Mouse (Mus musculus) 3T3-L1 (cell line): ENCODE data around the gene Ifnk.
A peak's percentile ranks its signal among the peaks of the same experiment; 100 is the strongest.

Experiments used
- DNase-seq: peaks from one replicate; pipeline ENCODE4 v3.0.0-alpha.2; 2015; ENCODE audit warnings: low read depth, low spot score

Ifnk gene

GRCm38 (mm10) chr4:35138077-35138476, 13.8 kb upstream of the Ifnk start:
- no peak for DNase-seq

DNA sequence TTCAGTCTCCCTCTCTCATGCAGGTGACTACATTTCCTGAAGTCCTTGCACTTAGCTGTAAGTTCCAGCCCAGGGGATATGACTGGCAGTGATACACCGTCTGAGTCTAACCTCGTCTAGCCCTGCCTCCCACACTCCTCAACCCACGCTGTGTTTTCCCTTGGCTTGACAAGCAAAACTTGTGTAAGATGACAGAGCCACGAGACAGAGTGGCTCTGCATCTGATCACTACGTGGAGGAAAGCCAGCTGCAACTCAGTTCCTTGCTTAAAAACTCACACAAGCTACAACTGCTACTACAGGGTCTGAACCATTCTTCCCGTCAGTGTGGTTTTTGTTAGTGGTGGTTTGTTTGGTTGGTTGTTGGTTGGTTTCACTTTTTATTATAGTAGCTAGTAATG, 11.5 kb upstream of the Ifnk start:
- no peak for DNase-seq

- DNase-seq, result no peak
Observed at GRCm38 (mm10) chr4:35143472-35144102, 8.3 kb upstream of the Ifnk start.

DNA sequence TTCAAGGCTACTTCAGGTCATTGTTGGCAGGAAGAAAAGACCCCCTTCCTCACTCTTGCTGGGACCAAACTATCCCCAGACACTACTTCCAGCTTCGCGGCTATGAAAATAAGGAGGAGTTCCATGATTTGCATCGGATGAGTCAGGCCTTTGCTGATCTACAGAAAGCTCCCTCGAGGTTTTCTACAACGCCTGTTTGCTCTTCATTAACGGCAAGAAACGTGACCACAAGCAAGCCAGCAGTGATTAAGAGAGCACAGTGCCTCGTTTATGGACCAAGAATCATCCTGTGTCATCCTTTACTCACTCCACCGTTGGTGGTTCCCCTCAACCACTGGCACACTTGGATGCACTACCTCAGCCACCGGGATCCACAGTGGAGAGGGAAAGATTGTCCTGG, 6.1 kb upstream of the Ifnk start:
- no peak for DNase-seq

DNA sequence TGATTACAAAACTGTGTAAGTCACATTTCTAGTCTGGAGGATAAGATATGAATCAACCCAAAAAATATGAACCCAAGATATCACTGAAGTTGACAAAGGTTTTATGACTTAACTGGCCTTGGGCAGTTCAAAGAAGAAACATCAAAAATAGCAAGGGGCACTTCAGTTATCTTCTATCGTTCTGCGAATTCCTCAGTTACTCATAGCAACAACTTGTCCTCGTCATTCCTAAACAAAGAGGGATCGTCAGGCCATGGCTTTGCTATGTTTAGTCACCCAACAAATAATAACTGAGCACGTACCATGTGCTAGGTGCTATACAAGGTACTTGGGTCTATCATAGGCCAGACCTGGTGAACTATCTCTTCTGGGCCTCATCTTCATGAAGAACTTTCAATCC, 5.3 kb upstream of the Ifnk start:
- no peak for DNase-seq

DNA sequence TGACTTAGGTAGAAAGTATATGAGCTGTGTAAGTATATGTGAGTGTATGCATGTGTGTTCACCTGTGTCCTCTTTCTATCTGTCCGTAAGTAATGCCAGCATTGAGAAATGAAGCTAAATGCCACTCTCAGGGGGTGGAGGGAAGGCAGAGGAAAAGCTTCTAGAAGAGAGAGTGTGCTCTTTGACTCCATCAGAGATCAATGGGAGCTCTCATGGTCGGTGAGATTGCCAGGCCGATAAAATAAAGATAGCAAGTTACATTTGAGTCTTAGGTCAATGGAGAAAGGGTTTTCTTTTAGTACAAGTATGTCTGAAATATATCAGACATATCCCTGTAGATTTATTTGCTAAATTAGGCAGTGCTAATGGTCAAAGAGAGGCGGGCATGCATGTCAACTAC, 3.5 kb upstream of the Ifnk start:
- no peak for DNase-seq

DNA sequence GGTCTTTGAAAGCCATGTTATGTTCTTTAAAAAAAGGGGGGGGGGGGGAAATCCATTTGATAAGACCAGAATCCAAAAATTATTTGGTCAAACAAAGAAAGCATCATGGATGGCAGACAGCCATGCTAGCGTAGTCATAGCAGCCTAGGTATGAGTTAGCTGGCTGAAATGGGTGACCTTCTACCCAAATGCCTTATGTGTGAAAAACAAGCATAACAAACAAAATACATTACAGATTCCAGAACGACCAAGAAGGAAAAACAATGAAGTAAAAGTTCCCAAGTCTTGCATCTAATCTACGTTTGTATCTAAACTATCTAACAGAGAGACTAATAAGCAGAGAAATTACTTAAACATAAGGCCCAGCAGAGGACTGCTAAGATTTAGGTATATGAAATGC, 1.1 kb upstream of the Ifnk start:
- no peak for DNase-seq

- DNase-seq, result no peak
Observed at GRCm38 (mm10) chr4:35154051-35154450, 2.2 kb downstream of the Ifnk start.

DNA sequence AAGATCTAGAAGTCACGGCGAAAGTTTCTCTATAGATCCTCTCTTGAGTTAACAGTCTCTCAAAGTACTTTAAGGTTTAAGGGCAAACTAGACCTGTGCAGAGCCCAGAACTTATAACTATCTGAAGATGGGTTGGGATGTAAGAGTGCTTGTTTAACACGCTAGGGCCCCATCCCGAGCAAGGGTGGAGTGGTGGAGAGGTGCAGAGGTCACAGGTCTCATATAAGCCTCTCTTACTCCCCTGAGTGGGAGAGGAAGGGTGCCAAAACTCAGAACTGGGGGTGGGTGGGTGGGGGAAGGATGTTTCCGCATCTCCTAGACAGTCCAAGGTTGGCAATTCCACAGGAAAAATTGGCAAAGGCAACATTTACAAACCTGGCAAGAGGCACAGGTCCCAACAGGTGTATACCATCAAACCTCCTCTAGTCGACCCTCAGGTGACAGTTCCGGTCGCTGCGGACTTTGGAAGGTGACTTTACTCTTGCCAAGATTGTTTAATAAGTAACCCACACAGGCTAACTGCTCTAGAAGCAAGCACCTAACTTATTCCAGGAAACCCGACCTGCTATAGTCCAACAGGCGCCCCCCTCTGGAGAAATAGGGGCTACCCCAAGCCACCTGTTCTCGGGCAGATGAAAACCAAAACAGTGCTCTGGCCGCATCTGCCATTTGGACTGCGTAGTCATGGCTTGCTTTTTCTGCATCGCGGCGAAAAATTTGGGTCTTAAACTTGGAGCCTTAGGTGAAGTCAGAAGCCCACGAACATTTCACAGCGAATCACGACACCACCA, 3.5 kb downstream of the Ifnk start:
- no peak for DNase-seq

DNA sequence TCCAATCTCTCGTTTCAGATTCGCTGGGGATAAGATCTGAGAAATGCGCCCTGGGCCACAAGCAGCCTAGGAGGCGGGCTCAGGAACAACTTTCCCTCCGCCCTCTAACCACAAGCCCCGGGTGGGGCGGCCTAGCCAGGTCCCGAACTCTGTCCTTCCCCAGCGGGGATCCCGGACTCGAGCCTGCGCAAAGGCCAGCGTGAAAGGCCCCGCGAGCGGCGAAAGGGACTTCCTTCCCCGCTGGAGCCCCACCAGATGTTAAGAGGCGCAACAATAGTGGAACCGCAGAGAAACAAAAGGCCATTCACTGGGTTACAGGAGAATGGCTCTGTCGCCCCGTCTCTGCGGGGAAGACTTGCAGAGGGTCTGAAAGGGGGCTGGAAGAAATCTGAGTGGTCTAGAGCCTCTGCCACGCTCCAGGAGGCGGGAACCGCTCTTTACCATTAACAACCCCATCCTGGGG, 4.3 kb downstream of the Ifnk start:
- no peak for DNase-seq

- DNase-seq, result peak; percentile 51
Observed at GRCm38 (mm10) chr4:35156751-35157611, 5.1 kb downstream of the Ifnk start, which contains the start of gene Mob3b. Gene Mob3b (minus strand): TSS chr4:35157484.

DNA sequence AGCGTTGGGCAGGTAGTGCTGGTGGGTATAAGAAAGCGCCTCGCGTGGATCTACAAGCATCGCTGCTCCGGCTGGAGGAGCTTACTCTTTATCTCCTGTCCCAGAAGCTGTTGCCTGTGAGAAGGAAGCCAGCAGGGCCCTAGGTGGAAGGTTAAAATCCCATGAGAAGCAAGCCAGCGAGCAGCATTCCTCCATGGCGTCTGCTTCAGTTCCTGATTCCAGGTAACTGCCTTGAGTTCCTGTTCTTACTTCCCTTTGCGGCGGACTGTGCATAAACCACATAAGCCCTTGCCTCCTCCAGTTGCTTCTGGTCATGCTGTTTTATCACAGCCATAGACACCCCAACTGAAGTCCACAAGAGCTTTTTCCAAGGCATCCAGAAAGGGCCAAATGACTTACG, 6.0 kb downstream of the Ifnk start:
- DNase-seq, result no peak

DNA sequence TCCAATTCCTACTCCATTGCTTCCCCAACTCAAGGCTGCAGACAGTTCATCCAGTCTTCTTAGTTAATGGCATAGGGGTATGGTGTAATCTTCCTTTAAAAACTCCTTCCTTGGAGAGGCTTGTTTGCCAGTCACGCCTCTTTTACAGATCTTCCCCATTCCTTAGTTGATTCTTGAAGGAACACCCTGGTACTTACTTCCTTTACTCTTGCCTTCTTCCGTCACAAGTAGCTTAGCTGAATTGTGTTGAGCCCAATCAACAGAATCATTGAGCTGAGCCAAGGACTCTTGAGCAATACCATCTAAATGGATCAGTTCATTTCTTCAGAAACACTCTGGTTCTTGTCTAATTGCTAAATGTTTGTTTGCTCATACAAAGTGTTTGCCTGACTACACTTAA, 13.4 kb downstream of the Ifnk start:
- no peak for DNase-seq

DNA sequence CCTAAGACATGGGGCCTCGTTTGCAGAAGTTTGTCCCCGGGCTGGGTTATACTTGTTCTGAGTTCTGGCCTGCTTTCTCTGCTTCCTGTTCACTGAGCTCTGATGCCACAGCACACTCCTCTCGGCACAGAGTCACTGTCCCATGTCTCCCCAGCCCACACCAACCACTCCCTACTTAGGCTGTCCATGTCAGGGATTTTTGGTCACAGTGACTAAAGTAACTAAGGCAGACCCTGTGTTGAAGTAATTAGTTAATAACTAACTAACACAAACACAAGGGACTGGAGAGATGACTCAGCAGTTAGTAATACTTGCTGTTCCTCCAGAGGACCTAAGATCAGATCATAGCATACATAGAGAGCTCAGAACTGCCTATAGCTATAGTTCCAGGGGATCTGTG, 14.1 kb downstream of the Ifnk start:
- DNase-seq, result no peak

GRCm38 (mm10) chr4:35167855-35168254, 16.0 kb downstream of the Ifnk start:
- DNase-seq, result no peak

DNA sequence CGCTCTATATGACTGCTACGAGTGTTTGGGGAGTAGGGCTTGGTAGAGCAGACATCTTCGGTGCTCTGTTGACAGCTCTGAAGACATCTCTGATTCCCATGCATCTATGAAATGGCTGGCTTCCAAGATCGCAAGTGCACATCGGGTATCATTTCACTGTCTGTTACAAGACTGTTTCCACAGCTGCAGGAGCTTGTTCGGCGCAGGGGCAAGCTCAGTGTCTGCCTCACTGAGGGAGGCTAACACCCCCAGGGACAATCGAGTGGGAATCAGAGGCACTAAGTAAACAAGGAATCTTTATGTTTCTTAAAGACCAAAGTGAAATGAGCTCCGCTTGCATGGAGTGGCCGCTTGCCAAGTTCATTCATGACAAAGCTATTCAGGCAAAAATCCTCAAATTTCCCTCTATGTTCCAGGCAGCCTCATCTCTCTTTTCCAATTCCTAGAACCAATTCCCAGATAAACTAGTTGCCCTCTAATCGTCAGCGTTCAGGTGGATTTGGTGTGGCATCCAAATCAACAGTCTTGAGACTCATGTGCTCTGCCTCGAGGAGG, 17.8 kb downstream of the Ifnk start:
- DNase-seq, result peak; percentile 62

GRCm38 (mm10) chr4:35172471-35172870, 20.6 kb downstream of the Ifnk start:
- peak; percentile 6 for DNase-seq

- DNase-seq, result peak; percentile 40
Observed at GRCm38 (mm10) chr4:35173551-35173950, 21.7 kb downstream of the Ifnk start.

- DNase-seq, result peak; percentile 12
Observed at GRCm38 (mm10) chr4:35175566-35175965, 23.7 kb downstream of the Ifnk start.

DNA sequence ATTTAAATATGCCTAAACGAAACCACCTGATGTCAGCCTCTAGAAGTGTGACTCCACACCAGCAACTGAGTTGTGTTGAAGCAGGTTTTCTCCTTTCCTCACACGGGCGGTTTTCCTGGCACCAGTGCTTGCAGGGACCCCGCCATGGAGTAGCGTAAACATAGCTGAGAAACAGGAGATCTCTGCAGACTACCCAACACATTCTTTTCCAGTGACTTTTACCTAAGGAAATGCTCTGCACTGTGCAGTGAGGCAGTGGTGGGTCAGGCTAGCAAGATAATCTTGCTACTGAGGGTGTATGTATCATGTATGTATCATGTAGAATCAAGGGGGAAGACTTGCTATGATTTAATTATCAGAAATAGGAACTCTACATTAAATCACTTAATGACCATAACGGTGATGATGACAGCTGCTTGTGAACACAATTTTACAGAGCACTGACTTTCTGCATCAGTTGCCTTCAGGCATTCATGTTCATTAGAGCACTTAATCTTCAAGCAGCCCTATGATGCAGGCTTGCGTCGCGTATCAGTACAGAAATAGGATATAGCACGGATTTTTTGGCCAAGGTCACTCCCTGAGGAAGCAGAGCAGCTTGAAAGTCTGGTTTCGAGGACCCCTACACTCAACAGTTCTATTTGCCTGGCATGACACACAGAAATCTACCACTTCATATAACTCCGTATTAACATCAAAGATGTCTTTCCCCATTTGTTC, 26.2 kb downstream of the Ifnk start:
- no peak for DNase-seq

DNA sequence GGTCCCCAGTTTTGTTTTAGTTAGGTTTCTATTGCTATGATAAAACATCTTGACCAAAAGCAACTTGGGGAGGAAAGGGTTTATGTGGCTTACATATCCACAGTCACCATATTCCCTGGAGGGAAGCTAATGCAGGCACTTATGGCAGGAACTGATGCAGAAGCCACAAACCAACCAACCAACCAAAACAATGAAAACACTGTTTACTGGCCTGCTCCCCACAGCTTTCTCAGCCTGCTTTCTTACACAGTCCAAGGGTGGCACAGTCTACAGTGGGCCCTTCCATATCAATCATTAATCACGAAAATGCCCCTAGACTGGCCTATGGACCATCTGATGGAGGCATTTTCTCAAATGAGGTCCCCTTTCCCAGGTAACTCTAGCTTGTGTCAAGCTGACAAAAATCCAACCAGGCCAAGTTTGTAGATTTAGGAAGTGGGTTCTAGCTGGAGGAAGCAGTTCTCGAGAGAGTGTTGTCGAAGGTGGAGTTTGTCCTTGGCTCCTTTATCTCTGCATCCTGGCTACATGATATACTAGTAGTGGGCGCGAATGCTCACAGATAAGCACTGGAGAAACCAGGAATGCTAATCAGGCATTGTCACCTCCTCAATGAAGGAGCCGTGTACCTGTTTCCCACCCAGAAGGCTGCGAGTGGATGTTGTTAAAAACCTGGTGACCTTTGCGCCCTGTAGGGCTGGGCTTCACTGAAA, 35.9 kb downstream of the Ifnk start:
- no peak for DNase-seq
